Mouse (Mus musculus) megakaryocyte, embryonic 14.5 days (primary cell): ENCODE measurements around the gene Tra2a.

Experiments used
- FLI1 ChIP-seq: IDR thresholded peaks from 2 replicates; pipeline ENCODE4 v1.6.1; 2012; ENCODE audit warnings: low read length, inconsistent platforms, mixed read lengths
- GATA1 ChIP-seq: IDR thresholded peaks from 3 replicates; pipeline ENCODE4 v1.6.1; 2012; ENCODE audit warnings: mixed read lengths, low read length, inconsistent platforms, borderline replicate concordance

GRCm38 (mm10) chr6:49241562-49241961 lies 22.3 kb downstream of the Tra2a start:
- TF ChIP-seq FLI1 (no peak), GATA1 (no peak)
